Mouse (Mus musculus) kidney, postnatal 36 days (tissue): ENCODE results near the gene Isy1.

Experiments used
- DNase-seq, 2 experiments: peaks; one replicate each; pipeline ENCODE4 v3.0.0; 2021 to 2022; ENCODE audit warnings: mixed read lengths in 2 of 2

Isy1 gene

DNA sequence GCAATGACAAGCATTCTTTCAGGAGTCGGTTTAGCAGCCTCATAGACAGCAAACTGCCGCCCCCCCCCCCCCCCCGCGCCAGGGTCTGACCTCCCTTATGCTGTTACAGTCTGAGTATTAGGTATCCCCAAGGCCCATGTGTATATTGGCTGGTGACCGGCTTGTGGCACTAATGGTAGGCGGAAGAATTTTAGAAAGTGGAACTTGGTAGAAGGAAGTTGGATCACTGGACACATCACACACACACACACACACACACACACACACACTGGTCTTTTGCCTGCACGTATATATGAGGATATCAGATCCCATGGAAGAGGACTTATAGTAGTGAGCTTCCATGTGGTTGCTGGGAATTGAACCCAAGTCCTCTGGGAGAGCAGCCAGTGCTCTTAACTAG lies 36.1 kb downstream of the Isy1 start:
- no peak for DNase-seq

DNA sequence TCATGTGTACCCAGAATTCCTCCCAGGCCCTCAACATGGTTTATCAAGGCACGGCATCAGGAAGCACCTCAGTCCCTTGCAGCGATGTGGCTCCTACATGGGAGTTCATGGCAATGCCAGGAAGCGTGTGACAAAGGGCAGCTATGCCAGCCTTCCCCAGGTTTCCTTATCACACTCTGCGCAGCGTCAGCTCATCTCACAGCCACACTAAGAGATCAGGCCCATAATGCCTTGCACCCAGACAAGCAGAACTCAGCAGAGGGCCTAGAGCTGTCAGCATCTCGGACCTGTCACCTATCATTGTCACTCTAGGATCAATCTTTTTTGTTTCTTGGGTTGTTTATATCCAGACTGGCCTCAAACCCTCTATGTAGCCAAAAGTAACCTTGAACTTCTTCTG lies 39.0 kb downstream of the Isy1 start:
- no peak for DNase-seq

DNA sequence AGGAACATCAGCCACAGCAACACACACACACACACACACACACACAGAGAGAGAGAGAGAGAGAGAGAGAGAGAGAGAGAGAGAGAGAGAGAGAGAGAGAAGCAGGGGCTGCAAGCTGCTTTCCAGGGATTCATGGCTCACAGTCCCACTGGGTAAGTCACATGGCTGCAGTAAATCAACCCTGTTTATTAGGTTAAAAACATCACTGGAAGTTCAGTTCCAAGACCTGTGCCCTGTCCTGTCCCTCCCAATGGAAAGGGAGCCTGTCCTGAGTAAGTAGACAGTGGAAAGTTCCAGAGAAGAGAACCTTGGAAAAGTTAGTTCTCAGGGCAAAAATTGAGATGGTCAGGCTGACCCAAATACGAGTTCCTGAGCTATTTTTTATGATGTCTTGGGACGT lies 41.3 kb downstream of the Isy1 start:
- DNase-seq: peak in 1 of 2 experiments; percentile 58

DNA sequence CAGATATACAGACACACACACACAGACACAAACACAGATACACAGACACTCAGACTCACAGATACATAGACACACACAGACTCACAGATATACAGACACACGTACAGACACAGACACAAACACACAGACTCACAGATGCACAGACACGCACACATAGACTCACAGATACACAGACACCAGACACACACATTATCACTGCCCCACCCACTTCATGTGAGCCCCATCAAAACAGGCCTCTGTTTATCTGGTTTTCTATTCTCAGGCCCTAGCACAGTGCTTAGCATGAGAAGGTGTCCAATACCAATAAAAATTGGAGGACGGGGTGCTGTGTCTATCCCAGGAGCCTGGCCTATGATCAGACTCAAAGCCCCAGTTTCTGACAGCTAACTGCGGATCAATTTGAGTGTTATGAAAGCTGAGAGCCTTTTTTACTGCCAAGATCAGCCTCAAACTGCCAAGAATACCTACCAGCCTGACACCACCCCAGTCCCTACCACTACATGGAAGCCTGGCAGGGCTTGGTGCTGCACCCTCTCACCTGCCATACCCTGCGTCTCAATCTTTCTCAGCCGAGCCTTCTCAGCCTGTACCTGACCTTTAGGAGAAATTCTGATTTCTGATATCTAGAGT lies 42.2 kb downstream of the Isy1 start:
- DNase-seq: no peak

DNA sequence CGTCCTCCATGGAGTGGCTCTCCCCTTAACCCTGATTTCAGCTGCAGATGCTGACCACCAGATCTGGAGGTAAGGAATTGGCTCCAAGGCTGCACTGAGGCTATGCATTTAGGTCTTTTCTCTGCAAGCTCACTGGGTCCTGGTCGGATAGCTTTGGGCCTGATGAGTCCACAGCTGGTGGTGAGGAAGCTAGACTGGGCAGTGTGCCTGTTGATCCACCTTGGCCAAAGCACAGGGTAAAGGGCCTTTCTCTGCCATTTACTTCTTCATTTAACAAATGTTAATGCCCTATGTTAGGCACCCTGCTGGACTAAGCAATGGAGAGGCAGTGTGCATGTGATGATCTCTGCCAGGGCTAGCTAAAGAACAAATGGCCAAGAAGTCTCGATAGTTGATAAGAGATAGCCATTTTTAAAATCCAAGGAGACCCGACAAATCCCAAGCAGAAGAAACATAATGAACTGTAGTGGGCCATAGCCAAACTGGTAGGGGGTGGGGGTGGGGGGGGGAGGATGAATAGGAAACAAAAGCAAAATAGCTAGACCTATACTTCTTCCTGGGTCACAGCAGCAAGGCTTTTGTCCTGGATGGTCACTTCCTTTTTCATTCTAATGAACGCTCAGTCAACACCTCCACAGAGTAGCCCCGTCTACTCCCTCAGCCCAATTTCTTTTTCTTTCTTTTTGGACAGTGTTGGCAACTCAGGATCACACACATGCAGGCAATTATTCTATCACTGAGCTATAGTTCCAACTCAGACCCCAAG lies 43.0 kb downstream of the Isy1 start:
- DNase-seq: no peak

DNA sequence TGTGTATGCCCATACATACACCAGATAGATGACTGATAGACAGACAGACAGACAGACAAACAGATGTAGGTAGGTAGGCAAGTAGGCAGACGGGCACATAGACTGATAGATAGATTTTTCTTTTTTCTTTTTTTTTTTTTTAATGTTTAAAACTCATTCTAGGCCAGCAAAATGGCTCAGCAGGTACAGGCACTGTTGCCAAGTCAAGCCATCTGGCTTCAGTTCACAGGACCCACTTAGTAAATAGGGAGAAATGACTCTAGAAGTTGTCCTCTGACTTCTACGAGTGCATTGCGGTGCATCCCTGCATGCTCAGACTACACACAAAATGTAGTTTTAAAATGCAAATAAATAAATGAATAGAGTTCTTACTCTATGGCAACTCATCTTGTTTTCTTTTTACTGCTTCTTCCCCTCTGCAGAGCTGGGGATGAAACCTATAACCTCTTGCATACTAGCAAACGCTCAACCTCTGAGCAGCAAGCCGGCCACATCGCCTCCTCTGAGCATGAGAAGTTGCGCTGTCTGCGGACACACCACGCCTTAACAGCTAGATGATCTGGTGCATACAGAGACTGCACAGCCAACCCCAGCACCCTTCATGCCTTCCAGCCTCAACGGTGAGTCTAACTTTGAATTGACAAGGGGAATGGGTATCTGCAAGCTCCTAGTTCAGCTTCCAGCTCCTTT lies 44.6 kb downstream of the Isy1 start:
- DNase-seq: no peak

DNA sequence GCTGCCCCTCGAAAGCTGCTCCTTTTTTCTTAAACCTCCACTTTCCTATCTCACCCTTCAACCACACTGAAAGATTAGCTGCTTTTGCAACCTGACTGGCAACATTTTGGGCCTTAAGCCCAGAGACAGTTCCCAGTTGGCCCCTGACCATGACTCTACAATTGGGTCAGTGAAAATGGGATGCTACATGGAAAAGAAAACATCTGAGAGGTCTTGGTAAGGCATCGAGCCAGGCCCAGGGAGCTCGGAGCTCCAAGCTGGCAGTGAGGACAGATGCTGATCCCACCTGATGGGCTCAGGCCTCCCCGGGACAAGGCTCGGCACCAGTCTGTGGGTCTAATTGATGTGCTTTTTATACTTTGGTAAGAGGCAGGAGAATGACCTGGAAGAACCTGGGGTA lies 46.8 kb downstream of the Isy1 start:
- no peak for DNase-seq

DNA sequence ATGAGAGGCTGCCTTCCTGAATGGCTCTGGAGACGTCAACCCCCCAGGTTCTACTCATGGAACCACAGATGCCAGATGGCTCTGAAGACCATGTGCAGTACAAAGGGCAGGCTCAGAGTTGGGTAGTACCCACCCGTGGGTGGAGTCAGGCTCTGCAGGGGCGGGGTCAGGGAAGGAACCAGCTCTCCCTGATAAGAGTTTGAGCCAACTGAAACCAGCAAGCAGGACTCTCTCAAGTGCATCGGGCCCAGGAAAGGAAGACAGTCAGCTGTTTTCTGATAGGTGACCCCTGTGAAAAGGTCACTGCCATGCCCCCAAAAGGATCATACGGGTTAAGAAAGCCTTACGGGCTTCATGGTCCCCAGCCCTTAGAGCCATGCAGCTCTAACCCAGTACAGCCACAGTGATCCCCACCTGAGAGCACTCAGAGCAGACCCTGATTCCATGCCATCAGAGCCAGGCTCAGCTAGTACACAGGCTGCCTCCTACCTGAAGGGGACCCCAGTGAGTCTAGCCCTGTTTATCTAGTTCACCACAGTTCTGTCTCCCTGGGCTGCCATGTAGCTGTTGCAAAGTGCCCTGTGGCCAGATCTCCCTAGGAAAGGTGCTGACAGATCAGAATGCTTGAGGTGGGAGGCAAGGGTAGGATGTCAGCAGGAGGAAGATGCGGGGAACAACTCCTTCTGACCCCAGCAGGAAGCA lies 47.7 kb downstream of the Isy1 start:
- peak; percentile 50 to 69 for DNase-seq

DNA sequence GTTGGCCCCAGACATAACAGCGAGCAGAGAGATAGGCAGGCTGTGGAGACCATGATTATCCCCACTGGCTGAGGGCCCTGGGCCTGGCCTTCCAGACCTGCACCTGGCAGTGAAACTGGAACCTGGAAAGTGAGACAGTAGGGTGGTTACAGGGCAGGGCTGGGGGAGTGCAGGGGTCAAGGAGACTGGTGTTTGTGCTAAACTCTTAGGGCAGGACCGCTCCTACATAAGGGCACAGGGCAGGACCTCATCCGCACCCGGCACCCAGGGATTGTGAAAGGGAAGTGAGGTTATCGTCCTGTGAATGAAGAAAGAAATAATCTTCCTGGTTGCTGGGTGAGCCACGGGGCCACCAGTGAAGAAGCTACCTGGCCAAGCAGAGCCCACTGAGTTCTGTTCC lies 48.8 kb downstream of the Isy1 start:
- DNase-seq: no peak

DNA sequence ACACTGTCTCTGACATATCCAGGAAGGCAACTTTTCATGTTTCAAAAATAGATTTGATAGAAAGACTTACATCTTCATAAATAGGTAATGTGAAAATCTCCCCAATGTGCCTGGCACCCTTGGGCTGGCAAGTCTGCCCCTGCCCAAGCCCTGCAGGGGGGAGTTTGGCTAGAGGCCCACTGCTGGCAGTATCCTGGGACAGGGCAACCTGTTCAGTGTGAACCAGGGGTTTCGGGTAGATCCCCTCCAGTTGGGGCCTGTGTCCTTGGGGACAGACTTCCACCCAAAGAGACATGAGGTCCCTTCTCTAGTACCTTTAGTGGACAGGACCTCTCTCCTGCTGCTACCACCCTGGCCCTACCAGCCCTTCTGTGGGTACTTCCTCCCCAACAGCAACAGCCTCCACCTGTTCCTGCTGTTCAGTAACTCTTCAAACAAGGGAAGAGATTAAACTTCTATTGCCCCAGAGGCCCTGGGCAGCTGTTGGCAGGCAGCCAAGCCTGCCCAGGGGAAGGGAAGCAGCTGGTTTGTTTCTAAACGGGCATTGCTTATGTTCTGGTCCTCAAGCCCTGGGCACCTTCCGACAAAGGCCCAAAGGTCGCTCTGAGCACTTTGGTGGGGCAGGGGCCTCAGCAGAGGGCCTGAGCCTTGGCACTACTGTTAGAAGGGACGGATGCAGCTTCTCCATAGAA lies 49.6 kb downstream of the Isy1 start:
- DNase-seq: peak; percentile 67 to 73

DNA sequence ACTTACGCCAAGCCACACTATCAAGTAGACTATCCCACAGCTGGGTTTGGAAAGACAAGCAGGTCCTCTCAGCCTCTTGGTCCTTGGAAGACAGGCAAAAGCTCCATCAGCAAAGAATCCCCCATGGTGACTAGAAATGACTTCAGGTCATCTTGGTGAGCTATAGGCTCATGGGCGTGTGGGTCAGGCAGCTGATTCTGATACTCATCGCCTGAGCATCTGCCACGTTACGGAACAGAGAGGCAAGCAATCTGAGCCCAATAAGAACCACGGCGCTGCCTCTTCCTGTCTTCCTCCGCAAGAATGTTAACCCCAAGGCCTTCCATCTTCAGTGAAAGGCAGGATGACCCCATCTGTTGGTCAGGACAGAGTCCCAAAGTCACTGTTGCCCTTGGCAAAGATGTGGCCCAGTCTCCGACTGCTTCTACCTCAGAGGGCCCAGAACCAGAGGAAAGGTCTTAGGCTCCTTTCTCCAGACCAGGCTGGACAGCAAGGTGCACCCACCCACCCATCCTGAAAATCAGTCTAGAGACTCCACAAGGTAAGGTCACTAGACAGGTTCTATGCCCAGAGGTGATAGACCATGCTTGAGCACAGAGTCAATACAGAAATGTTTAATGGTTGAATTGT lies 50.2 kb downstream of the Isy1 start:
- DNase-seq: no peak

DNA sequence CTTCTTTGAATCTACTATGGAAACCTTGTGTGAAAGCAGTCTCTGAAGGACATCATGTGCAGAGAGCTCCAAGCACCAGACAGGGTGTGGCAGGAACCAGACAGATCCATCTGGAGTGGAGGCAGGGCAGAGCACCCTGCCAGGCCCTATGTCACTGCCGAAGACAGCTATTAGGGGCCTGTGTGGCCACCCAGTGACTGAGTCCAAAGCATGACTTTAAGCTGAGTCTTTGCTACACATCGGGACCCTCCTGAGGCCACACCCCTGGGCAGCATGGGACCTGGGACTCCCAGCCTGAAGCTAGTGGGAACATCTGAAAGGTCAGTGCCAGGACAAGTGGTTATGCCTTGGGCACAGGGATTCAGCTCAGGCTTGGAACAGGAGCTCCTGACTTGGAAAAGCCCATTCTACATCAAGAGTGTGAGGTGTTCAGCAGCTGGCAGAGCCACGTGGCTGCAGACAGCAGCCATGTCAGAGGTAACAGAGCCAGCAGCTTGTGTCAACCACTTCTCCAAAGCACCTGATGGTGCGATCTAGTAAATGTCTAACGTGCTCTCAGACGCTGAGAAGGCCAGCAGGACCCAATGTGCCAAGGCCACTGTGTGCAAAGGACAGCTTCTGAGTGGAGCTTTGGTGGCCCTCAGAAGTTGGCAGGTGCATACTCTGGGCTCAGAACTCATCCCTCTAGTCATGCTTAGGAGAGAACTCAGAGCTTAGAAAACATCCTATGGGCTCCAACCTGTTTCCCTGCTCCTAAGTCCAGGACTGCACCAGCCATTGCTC lies 51.3 kb downstream of the Isy1 start:
- no peak for DNase-seq

DNA sequence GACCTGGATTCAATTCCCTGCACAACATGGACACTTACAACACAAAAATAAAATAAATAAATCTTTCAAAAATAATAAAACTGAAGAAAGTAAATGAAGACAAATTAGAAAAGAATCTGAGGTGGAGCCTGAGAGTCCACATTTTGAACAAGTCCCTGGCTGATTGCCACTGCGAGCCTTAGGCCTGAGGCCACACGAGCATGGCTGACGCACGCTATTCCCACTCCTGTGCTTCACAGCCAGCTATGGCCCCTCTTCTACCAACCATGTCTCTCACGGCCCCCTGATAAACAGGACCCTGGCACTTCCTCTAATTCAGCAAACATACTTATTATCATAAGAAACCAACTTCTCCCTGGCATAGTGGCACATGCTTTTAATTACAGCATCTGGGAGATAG lies 52.0 kb downstream of the Isy1 start:
- no peak for DNase-seq

DNA sequence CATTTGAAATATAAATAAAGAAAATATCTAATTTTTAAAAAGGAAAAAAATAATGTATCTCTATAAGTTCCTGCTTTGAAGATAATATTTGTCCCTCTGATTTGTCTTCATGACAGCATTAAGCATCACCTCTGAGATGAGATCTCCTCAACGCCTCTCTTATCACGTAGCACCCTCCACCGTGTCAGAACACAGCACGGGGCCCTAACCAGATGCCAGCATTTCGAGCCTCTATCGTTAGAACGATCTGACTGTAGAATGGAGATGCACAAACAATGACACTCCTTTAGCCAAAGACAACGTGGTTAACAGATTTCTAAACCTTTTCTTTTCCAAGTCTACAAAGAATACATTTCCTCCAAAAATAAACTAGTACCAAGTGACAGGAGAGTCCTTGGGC lies 54.6 kb downstream of the Isy1 start:
- DNase-seq: no peak

DNA sequence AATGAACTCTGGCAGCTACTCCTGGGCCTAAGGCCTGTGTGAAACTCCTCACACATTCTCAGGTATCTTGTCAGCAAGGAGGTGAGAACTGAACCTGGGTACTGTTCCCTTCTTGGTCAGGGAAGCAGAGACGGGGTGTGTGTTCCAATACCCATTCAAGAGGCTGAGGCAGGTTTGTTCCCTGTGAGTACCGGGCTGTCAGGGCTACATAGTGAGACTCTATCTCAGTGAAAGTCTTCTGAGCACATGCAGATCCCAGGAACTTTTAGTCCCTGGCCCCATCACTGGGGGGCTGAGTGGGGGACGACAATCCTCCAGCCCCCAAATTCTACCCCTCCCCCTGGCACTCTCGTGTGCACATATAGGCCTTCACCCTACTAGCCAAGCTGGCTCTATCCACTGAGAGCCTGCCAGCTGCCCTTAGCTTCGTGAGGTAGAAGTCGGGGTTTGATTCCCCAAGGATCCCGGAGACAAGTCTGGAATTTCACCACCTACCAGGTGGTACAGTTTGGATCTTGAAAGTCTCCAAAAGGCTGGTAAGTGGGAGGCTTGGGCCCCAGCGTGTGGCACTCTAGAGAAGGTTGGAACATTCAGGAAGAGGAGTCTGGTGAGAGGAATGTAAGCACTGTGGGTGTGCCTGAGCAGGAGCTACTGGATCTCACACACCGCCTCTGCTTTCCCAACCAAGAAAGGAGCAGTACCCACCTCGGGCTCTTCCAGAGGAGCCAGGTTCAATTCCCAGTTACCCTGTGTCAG lies 57.9 kb downstream of the Isy1 start:
- DNase-seq: no peak

DNA sequence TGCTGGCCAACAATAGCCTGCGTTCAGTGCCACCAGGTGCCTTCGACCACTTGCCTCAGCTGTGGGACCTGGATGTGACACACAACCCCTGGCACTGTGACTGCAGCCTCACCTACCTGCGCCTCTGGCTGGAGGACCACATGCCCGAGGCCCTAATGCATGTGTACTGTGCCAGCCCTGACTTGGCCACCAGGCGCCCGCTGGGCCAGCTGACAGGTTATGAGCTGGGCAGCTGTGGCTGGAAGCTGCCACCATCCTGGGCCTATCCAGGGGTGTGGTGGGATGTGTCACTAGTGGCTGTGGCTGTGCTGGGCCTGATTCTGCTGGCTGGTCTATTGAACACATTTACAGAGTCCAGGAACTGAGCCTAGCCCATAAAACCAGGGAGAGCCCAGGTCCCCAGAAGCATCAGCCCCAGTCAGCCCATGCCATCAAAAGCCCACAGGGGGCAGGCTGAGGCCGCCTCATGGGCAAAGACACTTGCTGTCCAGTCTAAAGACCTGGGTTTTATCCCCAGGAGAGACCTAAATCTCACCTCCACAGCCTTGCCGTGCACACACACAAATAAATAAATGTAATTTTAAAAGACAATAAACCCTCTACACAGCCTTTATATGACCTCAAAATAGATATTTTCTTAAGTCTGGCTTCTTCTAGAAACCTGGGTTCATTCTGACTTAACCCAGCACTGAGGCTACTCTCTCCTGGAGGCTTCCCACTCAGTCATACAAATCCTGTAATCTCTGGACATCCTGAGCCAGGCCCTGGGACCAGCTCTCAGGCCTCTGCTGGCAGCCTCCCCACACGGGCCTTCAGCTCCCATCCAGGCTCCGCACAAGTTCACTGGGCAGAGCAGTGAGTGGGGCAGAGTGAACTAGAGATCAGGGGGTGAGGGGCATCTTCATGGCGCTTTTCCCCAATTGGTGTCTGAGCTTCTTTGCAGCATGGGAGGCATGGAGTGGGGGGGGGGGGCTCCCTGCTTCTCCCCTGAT lies 59.1 kb downstream of the Isy1 start:
- DNase-seq: peak in 1 of 2 experiments; percentile 41

DNA sequence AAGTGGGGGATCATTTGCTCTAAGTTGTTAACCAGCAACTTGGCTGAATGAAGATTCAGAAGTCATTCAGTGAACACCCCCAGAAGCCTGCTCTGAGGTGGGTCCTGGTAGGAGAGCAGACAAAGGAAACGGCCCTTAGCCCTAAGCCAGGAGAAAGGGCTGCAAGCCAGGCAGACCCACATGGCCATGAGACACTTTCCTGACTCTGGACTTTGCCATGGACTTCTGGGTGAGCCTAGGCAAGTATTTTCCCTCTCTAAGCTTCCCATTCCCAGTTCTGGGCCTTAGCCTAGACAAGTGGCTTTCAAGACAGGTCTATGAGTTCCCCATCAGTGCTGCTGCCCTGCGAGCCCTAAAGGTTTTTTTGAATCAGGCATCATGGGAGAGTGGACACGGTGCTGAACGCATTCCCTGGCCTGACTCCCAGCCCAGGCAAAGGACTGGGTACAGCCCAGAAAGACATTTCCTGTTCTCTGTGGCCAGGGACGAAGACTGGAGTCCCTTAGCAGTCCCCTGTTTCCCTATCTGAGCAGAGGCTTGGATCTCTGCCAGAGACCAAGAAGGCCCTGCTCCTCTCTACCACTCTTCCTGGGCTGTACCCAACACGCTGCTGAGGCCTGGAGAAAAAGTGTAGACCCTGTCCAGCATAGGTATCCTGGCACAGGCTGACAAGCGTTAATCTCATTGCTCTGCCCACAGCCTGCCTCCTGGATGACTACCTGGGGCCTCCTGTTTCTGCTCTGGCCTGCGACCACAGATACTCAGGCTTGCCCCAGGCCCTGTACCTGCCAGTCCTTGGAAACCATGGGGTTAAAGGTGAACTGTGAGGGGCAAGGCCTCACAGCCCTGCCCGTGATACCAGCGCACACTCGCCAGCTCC lies 60.1 kb downstream of the Isy1 start:
- DNase-seq: peak; percentile 49 to 50

DNA sequence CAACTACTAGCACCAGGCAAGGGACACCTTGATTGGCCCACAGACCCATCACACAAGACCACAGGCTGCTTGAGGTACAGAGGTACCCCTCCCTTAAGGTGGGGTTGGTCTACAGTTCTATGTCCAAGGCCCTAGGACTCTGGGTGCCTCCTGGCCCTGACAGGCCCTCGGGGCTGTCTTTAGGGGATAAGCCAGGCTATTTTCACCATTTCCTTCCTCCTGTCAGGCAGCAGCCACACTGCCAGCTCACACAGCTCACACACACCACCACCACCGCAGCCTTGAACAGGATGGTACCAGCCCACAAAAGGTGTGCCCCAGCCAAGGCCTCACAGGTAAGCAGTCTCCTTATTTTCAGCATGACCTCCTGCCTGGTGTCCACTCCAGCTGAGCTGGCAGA lies 60.8 kb downstream of the Isy1 start, which contains the start of gene Gp9:
Gene Gp9, plus strand, starts transcription at position 231 of the 400 bp plus-strand sequence.
- DNase-seq: no peak
